Mouse (Mus musculus): ENCODE measurements at regions not wholly inside any gene's neighbourhood (a gene's known extent, or its start where the extent isn't known, plus 50 kb on each side); places are given as distances from the start of the nearest gene placed in this dataset.

GRCm38 (mm10) chr13:15950143-15950542, 61.5 kb upstream of the Inhba start:
- TF ChIP-seq POLR2A (IDR thresholded peaks at IDR 0.05; ENCODE audit: low read depth, low read length) (no peak), CTCF (IDR thresholded peaks at IDR 0.05; ENCODE audit: borderline replicate concordance, insufficient read depth, low read length) (no peak)

Measured in embryonic fibroblast, embryonic 13.5 days (primary cell).